In the genomic region with DNA sequence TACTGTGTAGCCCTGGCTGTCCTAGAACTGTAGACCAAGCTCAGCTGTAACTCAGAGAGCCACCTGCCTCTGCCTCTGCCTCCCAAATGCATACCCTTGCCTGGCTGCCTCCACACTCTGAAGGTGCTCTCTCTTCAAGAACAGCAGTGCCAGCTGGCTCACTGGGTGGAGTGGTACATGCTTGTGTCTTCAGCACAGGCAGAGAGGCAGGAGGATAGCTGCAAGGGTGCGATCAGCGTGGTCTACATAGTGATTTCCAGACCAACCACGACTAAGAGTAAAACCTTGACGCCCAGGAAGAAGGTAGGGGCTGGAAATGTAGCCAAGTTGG, we compare ENCODE assay signal across 8 mouse cellular contexts. TPM values are rescaled to one million over a fixed set of nuclear protein-coding genes. Genes with fewer than 3 reads are reported as not detected.
DNase-seq lines count a peak whose midpoint lies in the region; ATAC-seq and TF ChIP-seq lines count a peak whose summit lies in the region.

No protein-coding gene starts in this region.

- H3K27me3 ChIP-seq in heart, embryonic 12.5 days (replicated peaks), result no peaks in the 10 kb centered on the region
- H3K27me3 ChIP-seq in midbrain, embryonic 12.5 days, result no peaks in the 10 kb centered on the region
- H3K27me3 ChIP-seq in midbrain, embryonic 16.5 days (ENCODE audit: control insufficient read depth, insufficient read depth, low read depth, low read length), result no peaks in the 10 kb centered on the region
- H3K27me3 ChIP-seq in hindbrain, postnatal 0 days (ENCODE audit: insufficient read depth, low read length), result no peaks in the 10 kb centered on the region
- no peaks in the 10 kb centered on the region for H3K27me3 ChIP-seq in small intestine, adult 2 months (ENCODE audit: control insufficient read depth, insufficient read depth, low read length)

- DNase-seq in heart, adult 8-10 months (ENCODE audit: low spot score), result no peak
- DNase-seq in hindbrain, postnatal 0 days (ENCODE audit: low spot score), result no peak
- DNase-seq in adrenal gland, postnatal 4 days (ENCODE audit: low spot score in 2 of 2), result no peak
- DNase-seq in c-Kit-positive CD71-positive TER-119-positive erythroid progenitor cells, embryonic 14.5 days (ENCODE audit: low spot score), result no peak

- H3K9ac ChIP-seq in heart, embryonic 12.5 days, result peak overlapping the region; percentile 57; the same call in 1 of the 2 replicates
- no peak overlapping the region for H3K9ac ChIP-seq in midbrain, embryonic 12.5 days (replicated peaks)
- H3K9ac ChIP-seq in midbrain, embryonic 16.5 days (ENCODE audit: low read depth, low read length), result no peak overlapping the region
- no peak overlapping the region for H3K9ac ChIP-seq in hindbrain, postnatal 0 days (replicated peaks; ENCODE audit: low read length)

- peaks cover 58% of the 10 kb centered on the region for H3K36me3 ChIP-seq in heart, embryonic 12.5 days
- peaks cover 31% of the 10 kb centered on the region for H3K36me3 ChIP-seq in midbrain, embryonic 12.5 days
- H3K36me3 ChIP-seq in midbrain, embryonic 16.5 days (ENCODE audit: control insufficient read depth, insufficient read depth, low read length), result peaks cover 26% of the 10 kb centered on the region
- peaks cover 33% of the 10 kb centered on the region for H3K36me3 ChIP-seq in hindbrain, postnatal 0 days (ENCODE audit: insufficient read depth, low read length)
- H3K36me3 ChIP-seq in small intestine, adult 2 months (ENCODE audit: control insufficient read depth, insufficient read depth, low read length), result peaks cover 26% of the 10 kb centered on the region

- TF ChIP-seq POLR2A in small intestine, adult 2 months (IDR thresholded peaks at IDR 0.05; ENCODE audit: low read depth, low read length), result no peak

- TF ChIP-seq CTCF in hindbrain, postnatal 0 days (IDR thresholded peaks at IDR 0.05; ENCODE audit: low read depth), result no peak
- no peak for TF ChIP-seq CTCF in small intestine, adult 2 months (IDR thresholded peaks at IDR 0.05; ENCODE audit: extremely low read depth, insufficient read length, insufficient replicate concordance, low read depth, low read length)

- H3K27ac ChIP-seq in heart, embryonic 12.5 days (ENCODE audit: poor library complexity, severe bottlenecking), result peak overlapping the region; percentile 88
- 0 out of 2 replicates have a peak overlapping the region, but pooled peaks have one; percentile 5 for H3K27ac ChIP-seq in midbrain, embryonic 12.5 days (replicated peaks)
- H3K27ac ChIP-seq in midbrain, embryonic 16.5 days (ENCODE audit: low read length), result no peak overlapping the region
- peak overlapping the region; percentile 22; the same call in 1 of the 2 replicates for H3K27ac ChIP-seq in hindbrain, postnatal 0 days
- H3K27ac ChIP-seq in small intestine, adult 2 months (ENCODE audit: insufficient read depth, low read depth, low read length), result peak overlapping the region; percentile 98

- 0 out of 2 replicates have a peak, but pooled peaks cover 3% of the 10 kb centered on the region for H3K9me3 ChIP-seq in heart, embryonic 12.5 days (replicated peaks)
- H3K9me3 ChIP-seq in midbrain, embryonic 12.5 days, result no peaks in the 10 kb centered on the region
- no peaks in the 10 kb centered on the region for H3K9me3 ChIP-seq in midbrain, embryonic 16.5 days (replicated peaks; ENCODE audit: control insufficient read depth, low read length, poor library complexity, severe bottlenecking)
- H3K9me3 ChIP-seq in hindbrain, postnatal 0 days (ENCODE audit: low read length), result no peaks in the 10 kb centered on the region

- peaks cover 76% of the 10 kb centered on the region for H3K4me1 ChIP-seq in heart, embryonic 12.5 days (replicated peaks)
- H3K4me1 ChIP-seq in midbrain, embryonic 12.5 days, result peaks cover 30% of the 10 kb centered on the region
- peaks cover 13% of the 10 kb centered on the region for H3K4me1 ChIP-seq in midbrain, embryonic 16.5 days (ENCODE audit: control insufficient read depth, insufficient read depth, low read length)
- H3K4me1 ChIP-seq in hindbrain, postnatal 0 days (ENCODE audit: insufficient read depth, low read length), result peaks cover 11% of the 10 kb centered on the region; the same call in 1 of the 2 replicates
- H3K4me1 ChIP-seq in small intestine, adult 2 months (ENCODE audit: control insufficient read depth, insufficient read depth, insufficient read length, low read length), result peaks cover 35% of the 10 kb centered on the region

- WGBS in heart, embryonic 12.5 days, result 79% methylated on average over 4 of the region's 4 CpGs
- 93% methylated on average over 4 of the region's 4 CpGs for WGBS in midbrain, embryonic 12.5 days
- 91% methylated on average over 4 of the region's 4 CpGs for WGBS in midbrain, embryonic 16.5 days
- WGBS in hindbrain, postnatal 0 days, result 88% methylated on average over 4 of the region's 4 CpGs
- WGBS in small intestine, adult 2 months, result 53% methylated on average over 4 of the region's 4 CpGs

- ATAC-seq in heart, embryonic 12.5 days (ENCODE audit: insufficient number of reproducible peaks, low FRiP score), result no peak
- no peak for ATAC-seq in midbrain, embryonic 12.5 days (ENCODE audit: low FRiP score, low read depth)
- ATAC-seq in midbrain, embryonic 16.5 days, result no peak
- no peak for ATAC-seq in hindbrain, postnatal 0 days

- H3K4me2 ChIP-seq in heart, embryonic 12.5 days, result peak overlapping the region; percentile 50
- H3K4me2 ChIP-seq in midbrain, embryonic 12.5 days (replicated peaks), result no peak overlapping the region
- H3K4me2 ChIP-seq in midbrain, embryonic 16.5 days (ENCODE audit: low read length), result no peak overlapping the region
- no peak overlapping the region for H3K4me2 ChIP-seq in hindbrain, postnatal 0 days (ENCODE audit: low read depth, low read length)

- H3K4me3 ChIP-seq in heart, embryonic 12.5 days, result no peak overlapping the region
- no peak overlapping the region for H3K4me3 ChIP-seq in midbrain, embryonic 12.5 days
- H3K4me3 ChIP-seq in midbrain, embryonic 16.5 days (ENCODE audit: low read depth, low read length), result no peak overlapping the region
- H3K4me3 ChIP-seq in hindbrain, postnatal 0 days (ENCODE audit: low read length), result no peak overlapping the region
- peak overlapping the region; percentile 16 for H3K4me3 ChIP-seq in small intestine, adult 2 months (ENCODE audit: low read depth, low read length)

RNA-seq across cellular contexts. Expression of a gene that starts 47.0 kb away (rescaled TPM):
- 11.6 and 11.7 TPM in 2 replicates for polyA plus RNA-seq in heart, embryonic 12.5 days (2016; fragmentation: Nextera tagmentation; extraction: Ambion mirVana)
- 10 to 100 TPM; 37.5 to 52.5 (median 45.0) TPM for total RNA-seq in heart, adult 8-10 months (2022)
- 8.9 and 9.1 TPM in 2 replicates for polyA plus RNA-seq in midbrain, embryonic 12.5 days (2016; fragmentation: Nextera tagmentation; extraction: Ambion mirVana)
- polyA plus RNA-seq in midbrain, embryonic 16.5 days (2015; fragmentation: Nextera tagmentation; extraction: Ambion mirVana), result 11.2 and 12.5 TPM in 2 replicates
- total RNA-seq in hindbrain, postnatal 0 days (2014; rRNA removed), result 88.2 and 106 TPM in 2 replicates
- 9.7 and 10.8 TPM in 2 replicates for polyA plus RNA-seq in hindbrain, postnatal 0 days (2015; fragmentation: Nextera tagmentation; extraction: Ambion mirVana)
- 13.8 and 23.7 TPM in 2 replicates for polyA plus RNA-seq in small intestine, adult 2 months (2012; rRNA removed)
- 10 to 100 TPM; 92.5 to 98.7 TPM for total RNA-seq in adrenal gland, postnatal 4 days (2021)
